ENCODE assay signal across 8 mouse cellular contexts in the genomic region with DNA sequence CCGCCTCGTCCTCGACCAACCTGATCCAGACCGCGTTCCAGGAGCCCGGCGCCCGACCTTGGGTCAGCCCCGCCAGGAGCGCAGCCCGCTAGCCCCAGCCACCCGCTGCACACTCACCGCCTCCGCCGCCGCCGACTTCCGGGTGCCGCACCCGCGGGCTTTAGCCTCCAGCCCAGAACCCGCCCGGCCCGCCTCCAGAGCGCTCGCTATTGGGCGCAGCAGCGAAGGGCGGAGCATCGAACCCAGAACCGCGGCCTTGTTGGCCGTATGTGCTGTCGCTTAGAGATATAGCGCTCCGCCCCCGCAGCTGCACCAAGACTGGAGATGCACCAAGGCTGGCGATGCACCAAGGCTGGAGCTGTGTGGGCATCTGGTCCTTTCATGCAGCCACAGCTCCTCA. TPM values are rescaled to one million over a fixed set of nuclear protein-coding genes. Genes with fewer than 3 reads are reported as not detected.
DNase-seq lines count a peak whose midpoint lies in the region; ATAC-seq and TF ChIP-seq lines count a peak whose summit lies in the region.

No protein-coding gene starts in this region.

- TF ChIP-seq POLR2A in limb, embryonic 14.5 days (IDR thresholded peaks at IDR 0.05; ENCODE audit: borderline replicate concordance, extremely low read depth, insufficient read depth, insufficient read length), result no peak

- H3K4me1 ChIP-seq in embryonic facial prominence, embryonic 14.5 days (ENCODE audit: control insufficient read depth, insufficient read depth, low read length), result peaks cover 8% of the 10 kb centered on the region
- peaks cover 6% of the 10 kb centered on the region for H3K4me1 ChIP-seq in limb, embryonic 14.5 days (ENCODE audit: control insufficient read depth, insufficient read depth, low read length)
- peaks cover 17% of the 10 kb centered on the region; the same call in 1 of the 2 replicates for H3K4me1 ChIP-seq in midbrain, postnatal 0 days (ENCODE audit: insufficient read depth, low read length)

- 0 out of 2 replicates have a peak, but pooled peaks cover 7% of the 10 kb centered on the region for H3K27me3 ChIP-seq in embryonic facial prominence, embryonic 14.5 days (replicated peaks; ENCODE audit: control insufficient read depth, insufficient read depth, low read length)
- H3K27me3 ChIP-seq in limb, embryonic 14.5 days (ENCODE audit: control insufficient read depth, insufficient read depth, low read length), result 0 out of 2 replicates have a peak, but pooled peaks cover 7% of the 10 kb centered on the region
- no peaks in the 10 kb centered on the region for H3K27me3 ChIP-seq in midbrain, postnatal 0 days (ENCODE audit: insufficient read depth, low read length)

- TF ChIP-seq CTCF in midbrain, postnatal 0 days (IDR thresholded peaks at IDR 0.05), result no peak; the same call in 1 of the 2 replicates

- H3K4me2 ChIP-seq in embryonic facial prominence, embryonic 14.5 days (ENCODE audit: low read depth, low read length), result peak overlapping the region; percentile 60
- peak overlapping the region; percentile 70 for H3K4me2 ChIP-seq in limb, embryonic 14.5 days (replicated peaks; ENCODE audit: low read depth, low read length, severe bottlenecking)
- peak overlapping the region; percentile 74 for H3K4me2 ChIP-seq in midbrain, postnatal 0 days (ENCODE audit: low read depth, low read length, poor library complexity, severe bottlenecking)

- ATAC-seq in embryonic facial prominence, embryonic 14.5 days (ENCODE audit: low read depth), result peak; percentile 94
- peak; percentile 92 for ATAC-seq in limb, embryonic 14.5 days (ENCODE audit: low FRiP score, low read depth)
- peak; percentile 88 for ATAC-seq in midbrain, postnatal 0 days (ENCODE audit: low FRiP score)

- peak overlapping the region; percentile 67 for H3K9ac ChIP-seq in embryonic facial prominence, embryonic 14.5 days (ENCODE audit: low read depth, low read length)
- H3K9ac ChIP-seq in limb, embryonic 14.5 days (ENCODE audit: low read depth, low read length, severe bottlenecking), result peak overlapping the region; percentile 42
- H3K9ac ChIP-seq in midbrain, postnatal 0 days (replicated peaks; ENCODE audit: low read length, poor library complexity, severe bottlenecking), result peak overlapping the region; percentile 57

- no peaks in the 10 kb centered on the region for H3K36me3 ChIP-seq in embryonic facial prominence, embryonic 14.5 days (ENCODE audit: control insufficient read depth, insufficient read depth, low read length)
- H3K36me3 ChIP-seq in limb, embryonic 14.5 days (ENCODE audit: control insufficient read depth, insufficient read depth, low read length), result no peaks in the 10 kb centered on the region
- no peaks in the 10 kb centered on the region for H3K36me3 ChIP-seq in midbrain, postnatal 0 days (ENCODE audit: insufficient read depth, low read length)

- 0% methylated on average over 29 of the region's 38 CpGs for WGBS in embryonic facial prominence, embryonic 14.5 days
- WGBS in limb, embryonic 14.5 days, result under 1% methylated on average over 38 of the region's 38 CpGs
- under 1% methylated on average over 38 of the region's 38 CpGs for WGBS in midbrain, postnatal 0 days

- H3K4me3 ChIP-seq in embryonic facial prominence, embryonic 14.5 days (ENCODE audit: low read depth, low read length), result peak overlapping the region; percentile 64
- peak overlapping the region; percentile 62 for H3K4me3 ChIP-seq in limb, embryonic 14.5 days (replicated peaks; ENCODE audit: low read length)
- H3K4me3 ChIP-seq in midbrain, postnatal 0 days (ENCODE audit: low read depth, low read length), result peak overlapping the region; percentile 47

- H3K9me3 ChIP-seq in embryonic facial prominence, embryonic 14.5 days (ENCODE audit: control insufficient read depth, low read length), result no peaks in the 10 kb centered on the region
- H3K9me3 ChIP-seq in limb, embryonic 14.5 days (ENCODE audit: control insufficient read depth, low read length), result no peaks in the 10 kb centered on the region
- H3K9me3 ChIP-seq in midbrain, postnatal 0 days (ENCODE audit: low read length), result no peaks in the 10 kb centered on the region

- peak; percentile 98 for DNase-seq in 3T3-L1 (ENCODE audit: low read depth, low spot score)
- DNase-seq in adrenal gland, postnatal 4 days (ENCODE audit: low spot score in 2 of 2), result peak; percentile 96 to 97
- peak; percentile 97 for DNase-seq in embryonic facial prominence, embryonic 14.5 days (ENCODE audit: low spot score)
- DNase-seq in heart, adult 8-10 months (ENCODE audit: low spot score), result peak; percentile 96
- peak; percentile 97 for DNase-seq in kidney, adult 9 months
- peak; percentile 95 for DNase-seq in limb, embryonic 14.5 days (ENCODE audit: low spot score)
- DNase-seq in midbrain, postnatal 0 days (ENCODE audit: low spot score), result peak; percentile 98
- DNase-seq in spleen, postnatal 14 days (ENCODE audit: low spot score in 2 of 2), result peak; percentile 97

- no peak overlapping the region for H3K27ac ChIP-seq in embryonic facial prominence, embryonic 14.5 days (replicated peaks; ENCODE audit: low read depth, low read length)
- H3K27ac ChIP-seq in limb, embryonic 14.5 days (replicated peaks; ENCODE audit: low read depth, low read length), result no peak overlapping the region
- H3K27ac ChIP-seq in midbrain, postnatal 0 days (ENCODE audit: low read depth, low read length), result peak overlapping the region; percentile 70

RNA-seq across cellular contexts. Expression of gene Tango2, which starts 4.1 kb away (rescaled TPM):
- 10 to 100 TPM; 42.3 to 45.5 TPM for total RNA-seq in adrenal gland, postnatal 4 days (2021)
- polyA plus RNA-seq in embryonic facial prominence, embryonic 14.5 days (2014; fragmentation: Nextera tagmentation; extraction: Ambion mirVana), result 28.2 and 30.6 TPM in 2 replicates
- 100 to 1,000 TPM; 184 to 210 (median 190) TPM for total RNA-seq in heart, adult 8-10 months (2022)
- 25.2 and 28.7 TPM in 2 replicates for polyA plus RNA-seq in limb, embryonic 14.5 days (2012; rRNA removed)
- polyA plus RNA-seq in limb, embryonic 14.5 days (2014; fragmentation: Nextera tagmentation; extraction: Ambion mirVana), result 24.0 and 25.1 TPM in 2 replicates
- 40.3 and 44.1 TPM in 2 replicates for total RNA-seq in midbrain, postnatal 0 days (2014; rRNA removed)
- polyA plus RNA-seq in midbrain, postnatal 0 days (2015; fragmentation: Nextera tagmentation; extraction: Ambion mirVana), result 88.0 and 94.8 TPM in 2 replicates

RNA-seq across cellular contexts. Expression of gene Arvcf, which starts 4.2 kb away (rescaled TPM):
- 10 to 100 TPM; 56.9 to 59.4 TPM for total RNA-seq in adrenal gland, postnatal 4 days (2021)
- 23.0 and 23.5 TPM in 2 replicates for polyA plus RNA-seq in embryonic facial prominence, embryonic 14.5 days (2014; fragmentation: Nextera tagmentation; extraction: Ambion mirVana)
- 10 to 100 TPM; 12.6 to 20.0 (median 16.2) TPM for total RNA-seq in heart, adult 8-10 months (2022)
- polyA plus RNA-seq in limb, embryonic 14.5 days (2012; rRNA removed), result 33.6 and 42.9 TPM in 2 replicates
- 18.9 and 23.4 TPM in 2 replicates for polyA plus RNA-seq in limb, embryonic 14.5 days (2014; fragmentation: Nextera tagmentation; extraction: Ambion mirVana)
- total RNA-seq in midbrain, postnatal 0 days (2014; rRNA removed), result 161 and 219 TPM in 2 replicates
- 54.5 and 60.6 TPM in 2 replicates for polyA plus RNA-seq in midbrain, postnatal 0 days (2015; fragmentation: Nextera tagmentation; extraction: Ambion mirVana)

RNA-seq across cellular contexts. Expression of gene Dgcr8, which starts 54.7 kb away (rescaled TPM):
- total RNA-seq in adrenal gland, postnatal 4 days (2021), result 10 to 100 TPM; 49.7 to 58.4 TPM
- polyA plus RNA-seq in embryonic facial prominence, embryonic 14.5 days (2014; fragmentation: Nextera tagmentation; extraction: Ambion mirVana), result 28.9 and 34.3 TPM in 2 replicates
- total RNA-seq in heart, adult 8-10 months (2022), result 10 to 100 TPM; 10.8 to 15.7 (median 12.7) TPM
- polyA plus RNA-seq in limb, embryonic 14.5 days (2012; rRNA removed), result 79.7 and 82.6 TPM in 2 replicates
- 35.0 and 39.1 TPM in 2 replicates for polyA plus RNA-seq in limb, embryonic 14.5 days (2014; fragmentation: Nextera tagmentation; extraction: Ambion mirVana)
- 40.3 and 46.7 TPM in 2 replicates for total RNA-seq in midbrain, postnatal 0 days (2014; rRNA removed)
- 23.4 and 23.7 TPM in 2 replicates for polyA plus RNA-seq in midbrain, postnatal 0 days (2015; fragmentation: Nextera tagmentation; extraction: Ambion mirVana)
